Mouse (Mus musculus) CH12.LX (cell line): ENCODE data around the gene Rffl. TPM values are rescaled to one million over a fixed set of nuclear protein-coding genes. Genes with fewer than 3 reads are reported as not detected.

Source experiments
- DNase-seq: peaks from one replicate; pipeline ENCODE4 v3.0.0-alpha.2; 2013; ENCODE audit errors: extremely low read depth
- H3K27ac ChIP-seq: 2 replicates; pipeline ENCODE4 v1.5.1; 2012; ENCODE audit warnings: low read depth, mild to moderate bottlenecking, control low read depth, moderate library complexity; ENCODE audit not compliant: insufficient read depth
- H3K27me3 ChIP-seq: replicated peaks from 2 replicates; pipeline ENCODE3; 2012; ENCODE audit warnings: inconsistent platforms
- H3K36me3 ChIP-seq, 2 experiments: replicated peaks in 1 of 2; 2 replicates each; pipeline versions ENCODE3 to v1.6.1; 2012; ENCODE audit warnings: inconsistent platforms in 1 of 2, low read length in 1 of 2, mild to moderate bottlenecking in 1 of 2, mixed read lengths in 1 of 2, moderate library complexity in 1 of 2; ENCODE audit not compliant: control insufficient read depth in 1 of 2, insufficient read depth in 1 of 2
- H3K4me1 ChIP-seq, 2 experiments: 2 replicates each; pipeline ENCODE4 v1.6.1; 2012; ENCODE audit warnings: inconsistent platforms in 1 of 2, moderate library complexity in 1 of 2; ENCODE audit not compliant: insufficient read depth in 2 of 2, control insufficient read depth in 1 of 2
- H3K4me2 ChIP-seq: 2 replicates; pipeline ENCODE4 v1.6.1; 2012; ENCODE audit warnings: low read depth, mild to moderate bottlenecking, control low read depth; ENCODE audit not compliant: poor library complexity, insufficient read depth, severe bottlenecking
- H3K4me3 ChIP-seq, 3 experiments: fragments of 150-350 bp in 1 of 3; sonication (generic) in 1 of 3; replicated peaks in 1 of 3; 2 replicates each; pipeline versions ENCODE3 to v1.5.1; 2011 to 2012; ENCODE audit warnings: low read depth in 2 of 3, low read length in 2 of 3, mild to moderate bottlenecking in 2 of 3, moderate library complexity in 2 of 3, control low read depth in 1 of 3, improper control_type of control experiment in 1 of 3, inconsistent platforms in 1 of 3, mixed read lengths in 1 of 3; ENCODE audit not compliant: poor library complexity in 1 of 3
- H3K79me2 ChIP-seq: replicated peaks from 2 replicates; pipeline ENCODE4 v1.6.1; 2012; ENCODE audit warnings: mild to moderate bottlenecking, moderate library complexity; ENCODE audit not compliant: control insufficient read depth, poor library complexity, insufficient read depth, severe bottlenecking; ENCODE audit errors: extremely low read depth
- H3K9ac ChIP-seq: 2 replicates; pipeline ENCODE4 v1.6.1; 2012; ENCODE audit warnings: low read depth, mild to moderate bottlenecking, control low read depth, moderate library complexity; ENCODE audit not compliant: insufficient read depth
- H3K9me3 ChIP-seq: replicated peaks from 2 replicates; pipeline ENCODE3; 2012; ENCODE audit warnings: low read length, inconsistent platforms, mixed read lengths
- CHD1 ChIP-seq: IDR thresholded peaks from 2 replicates; pipeline ENCODE4 v1.6.1; 2012; ENCODE audit warnings: low read depth, low read length, improper control_type of control experiment, inconsistent platforms
- CTCF ChIP-seq, 2 experiments: IDR thresholded peaks in 1 of 2; conservative IDR thresholded peaks in 1 of 2; 2 replicates each; pipeline ENCODE4 v1.5.1; 2011 to 2012; ENCODE audit warnings: low read depth in 2 of 2, low read length in 2 of 2, improper control_type of control experiment in 1 of 2, inconsistent platforms in 1 of 2, mild to moderate bottlenecking in 1 of 2, moderate library complexity in 1 of 2
- EP300 ChIP-seq: IDR thresholded peaks from 2 replicates; pipeline ENCODE4 v1.6.1; 2011; ENCODE audit warnings: low read length, improper control_type of control experiment
- ETS1 ChIP-seq: conservative IDR thresholded peaks from 2 replicates; pipeline ENCODE4 v1.6.1; 2012; ENCODE audit warnings: low read depth, mild to moderate bottlenecking, inconsistent platforms, low read length, improper control_type of control experiment, moderate library complexity
- GABPA ChIP-seq: IDR thresholded peaks from 2 replicates; pipeline ENCODE4 v1.6.1; 2012; ENCODE audit warnings: low read depth, low read length, improper control_type of control experiment, inconsistent platforms; ENCODE audit not compliant: insufficient replicate concordance
- IRF4 ChIP-seq: IDR thresholded peaks from 2 replicates; pipeline ENCODE4 v1.6.1; 2014; ENCODE audit warnings: low read depth, mild to moderate bottlenecking, inconsistent platforms, low read length, improper control_type of control experiment
- JUN ChIP-seq: IDR thresholded peaks from 2 replicates; pipeline ENCODE4 v1.6.1; 2011; ENCODE audit warnings: low read depth, mild to moderate bottlenecking, low read length, improper control_type of control experiment, moderate library complexity; ENCODE audit not compliant: insufficient read depth
- JUND ChIP-seq: conservative IDR thresholded peaks from 2 replicates; pipeline ENCODE4 v1.6.1; 2011; ENCODE audit warnings: low read depth, low read length, improper control_type of control experiment
- KAT2A ChIP-seq: IDR thresholded peaks from 2 replicates; pipeline ENCODE4 v1.6.1; 2012; ENCODE audit warnings: low read length, improper control_type of control experiment, inconsistent platforms; ENCODE audit not compliant: insufficient replicate concordance
- MAX ChIP-seq: IDR thresholded peaks from 2 replicates; pipeline ENCODE4 v1.6.1; 2011; ENCODE audit warnings: low read length, improper control_type of control experiment
- MXI1 ChIP-seq: IDR thresholded peaks from 2 replicates; pipeline ENCODE4 v1.6.1; 2011; ENCODE audit warnings: mild to moderate bottlenecking, low read depth, low read length, improper control_type of control experiment
- MYC ChIP-seq: IDR thresholded peaks from 2 replicates; pipeline ENCODE4 v1.6.1; 2011; ENCODE audit warnings: low read depth, mild to moderate bottlenecking, improper control_type of control experiment, low read length
- NELFE ChIP-seq: IDR thresholded peaks from 2 replicates; pipeline ENCODE4 v1.6.1; 2011; ENCODE audit warnings: low read depth, low read length, improper control_type of control experiment
- NRF1 ChIP-seq: IDR thresholded peaks from 2 replicates; pipeline ENCODE4 v1.6.1; 2014; ENCODE audit warnings: low read depth, mild to moderate bottlenecking, inconsistent platforms, low read length, improper control_type of control experiment, moderate library complexity
- POLR2A ChIP-seq: IDR thresholded peaks from 2 replicates; pipeline ENCODE4 v1.6.1; 2011; ENCODE audit warnings: low read depth, mild to moderate bottlenecking, improper control_type of control experiment, low read length
- RAD21 ChIP-seq: IDR thresholded peaks from 2 replicates; pipeline ENCODE4 v1.6.1; 2011; ENCODE audit warnings: low read depth, mild to moderate bottlenecking, low read length, improper control_type of control experiment, moderate library complexity
- SIN3A ChIP-seq: IDR thresholded peaks from 2 replicates; pipeline ENCODE4 v1.6.1; 2012; ENCODE audit warnings: low read length, improper control_type of control experiment, inconsistent platforms
- SMC3 ChIP-seq: IDR thresholded peaks from 2 replicates; pipeline ENCODE4 v1.6.1; 2011; ENCODE audit warnings: low read depth, low read length, improper control_type of control experiment
- TBP ChIP-seq: conservative IDR thresholded peaks from 2 replicates; pipeline ENCODE4 v1.6.1; 2011; ENCODE audit warnings: low read depth, low read length, improper control_type of control experiment
- TCF12 ChIP-seq: IDR thresholded peaks from 2 replicates; pipeline ENCODE4 v1.6.1; 2014; ENCODE audit warnings: low read depth, mild to moderate bottlenecking, inconsistent platforms, low read length, improper control_type of control experiment
- USF1 ChIP-seq: IDR thresholded peaks from 2 replicates; pipeline ENCODE4 v1.6.1; 2014; ENCODE audit warnings: low read depth, mild to moderate bottlenecking, inconsistent platforms, low read length, improper control_type of control experiment
- USF2 ChIP-seq: conservative IDR thresholded peaks from 2 replicates; pipeline ENCODE4 v1.6.1; 2011; ENCODE audit warnings: low read depth, low read length, improper control_type of control experiment
- ZC3H11A ChIP-seq: IDR thresholded peaks from 2 replicates; pipeline ENCODE4 v1.6.1; 2012; ENCODE audit warnings: low read depth, mild to moderate bottlenecking, inconsistent platforms, low read length, improper control_type of control experiment
- ZMIZ1 ChIP-seq: IDR thresholded peaks from 2 replicates; pipeline ENCODE4 v1.6.1; 2012; ENCODE audit warnings: low read depth, mild to moderate bottlenecking, inconsistent platforms, low read length, improper control_type of control experiment
- dilution Hi-C: fragments of 300-500 bp; cut with MboI; formaldehyde crosslinking; loops from 2 replicates; pipeline ENCODE4 v1.14.3; 2020; ENCODE audit warnings: low sequenced_read_pairs; ENCODE audit not compliant: extremely low pct_unique_long_range_greater_than_20kb, extremely low pct_ligation_motif_present
- in situ Hi-C: fragments of 300-500 bp; cut with MboI; formaldehyde crosslinking; loops from 3 replicates; pipeline ENCODE4 v1.14.3; 2019; ENCODE audit warnings: low sequenced_read_pairs, low pct_ligation_motif_present, low pct_unique_long_range_greater_than_20kb, mixed read lengths
- polyA plus RNA-seq: library from polyadenylated mRNA; unstranded; fragments of >175 nt; gene quantifications from 2 replicates; pipeline ENCODE4 v1.2.1, GENCODE M21; 2012; ENCODE audit warnings: low read depth; ENCODE audit not compliant: insufficient read length
- total RNA-seq, 2 experiments: library from RNA; depleted of rRNA; stranded (reverse); fragments of 300-350 nt in 1 of 2; fragments of >200 nt in 1 of 2; gene quantifications; 2 replicates each; pipeline ENCODE4 v1.2.3; 2012 to 2014

The Rffl gene
- total and polyA plus RNA-seq, 3 experiments = 1.2 to 16.5 (median 3.0) TPM

GRCm38 (mm10) chr11:82920768-82921167 lies 49.8 kb upstream of the Rffl start:
- Histone ChIP-seq H3K4me3 (no peak overlapping the region), H3K4me2 (no peak overlapping the region), H3K36me3 (no peaks in the 10 kb centered on the region), H3K27me3 (no peaks in the 10 kb centered on the region), H3K9ac (no peak overlapping the region), H3K4me1 (peaks cover 11 to 30% of the 10 kb centered on the region in 2 experiments), H3K79me2 (no peaks in the 10 kb centered on the region), H3K9me3 (no peaks in the 10 kb centered on the region), H3K27ac (no peak overlapping the region)
- no peak for DNase-seq
- no peak for TF ChIP-seq ZMIZ1
- TF ChIP-seq EP300 = no peak
- TF ChIP-seq ZC3H11A = no peak
- TF ChIP-seq POLR2A = no peak
- TF ChIP-seq MAX = no peak
- no peak for TF ChIP-seq KAT2A
- TF ChIP-seq USF1 = no peak
- no peak for TF ChIP-seq JUND
- TF ChIP-seq CHD1 = no peak
- TF ChIP-seq TBP = no peak
- no peak for TF ChIP-seq NELFE
- no peak for TF ChIP-seq TCF12
- TF ChIP-seq JUN = no peak
- in situ Hi-C loops = loop anchor here (25.0 kb wide), 2 partner anchors 267 to 492 kb away; partner anchors contain the start of genes Rasl10b, Slfn3 and Slfn4
- dilution Hi-C loops = no loop called here

GRCm38 (mm10) chr11:82914711-82915352 lies 43.8 kb upstream of the Rffl start:
- H3K36me3 ChIP-seq = no peaks in the 10 kb centered on the region
- H3K9ac ChIP-seq = no peak overlapping the region
- DNase-seq = peak; percentile 85
- dilution Hi-C loops (no loop called here), in situ Hi-C loops (loop anchor here (5.0 to 25.0 kb wide), 4 partner anchors 117 to 497 kb away; partner anchors contain the start of genes Rasl10b, Slfn3 and Slfn4)
- peak overlapping the region; percentile 84 for H3K4me2 ChIP-seq
- no peak overlapping the region for H3K27ac ChIP-seq
- no peaks in the 10 kb centered on the region for H3K9me3 ChIP-seq
- TF ChIP-seq CTCF (conservative IDR thresholded peaks at IDR 0.05 in 1 of 2, IDR thresholded peaks at IDR 0.05 in 1 of 2; ENCODE audit: low read depth in 2 of 2, low read length in 2 of 2) = peak; percentile 97 to 99
- no peak for TF ChIP-seq KAT2A
- TF ChIP-seq JUN = 0 out of 2 replicates have a peak, but pooled peaks have one; percentile 18
- peak; percentile 60; the same call in 1 of the 2 replicates for TF ChIP-seq NELFE
- no peak for TF ChIP-seq USF1
- TF ChIP-seq ETS1 = no peak
- peak; percentile 99 for TF ChIP-seq ZC3H11A
- peak; percentile 40; the same call in 1 of the 2 replicates for TF ChIP-seq NRF1
- TF ChIP-seq JUND = 0 out of 2 replicates have a peak, but pooled peaks have one; percentile 29
- TF ChIP-seq SMC3 = peak; percentile 99
- no peak for TF ChIP-seq USF2
- TF ChIP-seq MYC = 0 out of 2 replicates have a peak, but pooled peaks have one; percentile 29
- peak; percentile 100 for TF ChIP-seq RAD21
- no peak for TF ChIP-seq ZMIZ1
- TF ChIP-seq MXI1 = peak; percentile 65; the same call in 1 of the 2 replicates
- 0 out of 2 replicates have a peak, but pooled peaks have one; percentile 38 for TF ChIP-seq MAX
- TF ChIP-seq CHD1 = no peak
- no peak for TF ChIP-seq POLR2A
- TF ChIP-seq IRF4 = peak; percentile 59; the same call in 1 of the 2 replicates
- no peak for TF ChIP-seq GABPA
- TF ChIP-seq TCF12 = peak; percentile 54; the same call in 1 of the 2 replicates
- peak; percentile 49; the same call in 1 of the 2 replicates for TF ChIP-seq SIN3A
- no peak for TF ChIP-seq EP300
- H3K27me3 ChIP-seq = peaks cover 26% of the 10 kb centered on the region
- H3K79me2 ChIP-seq = no peaks in the 10 kb centered on the region
- H3K4me1 ChIP-seq = peaks cover 5 to 18% of the 10 kb centered on the region in 2 experiments; a peak in 3 of 4 replicates
- no peak overlapping the region for H3K4me3 ChIP-seq
